Mouse (Mus musculus) ES-E14 (cell line): ENCODE results near the gene Pklr. TPM values are rescaled to one million over a fixed set of nuclear protein-coding genes. Genes with fewer than 3 reads are reported as not detected.
A peak's percentile ranks its signal among the peaks of the same experiment; 100 is the strongest.

Experiments used
- DNase-seq: peaks from one replicate; pipeline ENCODE4 v3.0.0-alpha.2; 2013; ENCODE audit warnings: low read depth, low spot score
- H3K27ac ChIP-seq: 2 replicates; pipeline ENCODE4 v1.5.1; 2012; ENCODE audit warnings: low read depth, mild to moderate bottlenecking, low read length, moderate library complexity, mixed read lengths; ENCODE audit not compliant: poor library complexity, insufficient read depth, severe bottlenecking
- H3K36me3 ChIP-seq: 2 replicates; pipeline ENCODE4 v1.6.1; 2012; ENCODE audit warnings: mild to moderate bottlenecking, low read length, moderate library complexity, mixed read lengths; ENCODE audit not compliant: control insufficient read depth, poor library complexity, insufficient read depth, severe bottlenecking
- H3K4me1 ChIP-seq, 2 experiments: fragments of 150-350 bp in 1 of 2; sonication (generic) in 1 of 2; 2 replicates each; pipeline ENCODE4 v1.6.1; 2012; ENCODE audit warnings: low read length in 2 of 2, mild to moderate bottlenecking in 1 of 2, mixed read lengths in 1 of 2; ENCODE audit not compliant: control insufficient read depth in 2 of 2, insufficient read depth in 2 of 2, poor library complexity in 1 of 2
- H3K4me3 ChIP-seq, 2 experiments: fragments of 150-350 bp in 1 of 2; sonication (generic) in 1 of 2; 2 replicates each; pipeline ENCODE4 v1.5.1; 2012; ENCODE audit warnings: low read length in 2 of 2, low read depth in 1 of 2, mild to moderate bottlenecking in 1 of 2, mixed read lengths in 1 of 2; ENCODE audit not compliant: insufficient read depth in 1 of 2, poor library complexity in 1 of 2, severe bottlenecking in 1 of 2
- H3K9ac ChIP-seq: 2 replicates; pipeline ENCODE4 v1.6.1; 2012; ENCODE audit warnings: low read depth, mild to moderate bottlenecking, low read length, mixed read lengths; ENCODE audit not compliant: poor library complexity, insufficient read depth, severe bottlenecking
- H3K9me3 ChIP-seq: fragments of 150-350 bp; sonication (generic); 2 replicates; pipeline ENCODE4 v1.6.1; 2012; ENCODE audit warnings: low read depth, mild to moderate bottlenecking, low read length; ENCODE audit not compliant: control insufficient read depth, insufficient read depth
- CHD2 ChIP-seq: IDR thresholded peaks from 2 replicates; pipeline ENCODE4 v1.6.1; 2014; ENCODE audit warnings: mild to moderate bottlenecking, low read depth, low read length, inconsistent platforms
- HCFC1 ChIP-seq: IDR thresholded peaks from 2 replicates; pipeline ENCODE4 v1.6.1; 2012; ENCODE audit warnings: low read length, inconsistent platforms, borderline replicate concordance; ENCODE audit not compliant: insufficient read depth
- MAFK ChIP-seq: IDR thresholded peaks from 2 replicates; pipeline ENCODE4 v1.6.1; 2014; ENCODE audit warnings: mild to moderate bottlenecking, low read depth, low read length, inconsistent platforms; ENCODE audit not compliant: insufficient read depth
- ZC3H11A ChIP-seq: IDR thresholded peaks from 2 replicates; pipeline ENCODE4 v1.6.1; 2012; ENCODE audit warnings: low read depth, mild to moderate bottlenecking, inconsistent platforms, low read length, borderline replicate concordance
- ZNF384 ChIP-seq: IDR thresholded peaks from 2 replicates; pipeline ENCODE4 v1.6.1; 2012; ENCODE audit warnings: low read depth, low read length, inconsistent platforms
- in situ Hi-C, 2 experiments: fragments of 600-800 bp; cut with MboI; formaldehyde crosslinking; loops; one replicate each; pipeline ENCODE4 v1.15.1; 2025; ENCODE audit warnings: low sequenced_read_pairs in 2 of 2, inconsistent platforms in 1 of 2; ENCODE audit not compliant: unreplicated experiment in 2 of 2
- total RNA-seq: library from RNA; depleted of rRNA; stranded (reverse); fragments of 300-350 nt; gene quantifications from 2 replicates; pipeline ENCODE4 v1.2.3, GENCODE M21; 2012

Gene Pklr
- total RNA-seq, 1 experiment, result 0.85 TPM

DNA sequence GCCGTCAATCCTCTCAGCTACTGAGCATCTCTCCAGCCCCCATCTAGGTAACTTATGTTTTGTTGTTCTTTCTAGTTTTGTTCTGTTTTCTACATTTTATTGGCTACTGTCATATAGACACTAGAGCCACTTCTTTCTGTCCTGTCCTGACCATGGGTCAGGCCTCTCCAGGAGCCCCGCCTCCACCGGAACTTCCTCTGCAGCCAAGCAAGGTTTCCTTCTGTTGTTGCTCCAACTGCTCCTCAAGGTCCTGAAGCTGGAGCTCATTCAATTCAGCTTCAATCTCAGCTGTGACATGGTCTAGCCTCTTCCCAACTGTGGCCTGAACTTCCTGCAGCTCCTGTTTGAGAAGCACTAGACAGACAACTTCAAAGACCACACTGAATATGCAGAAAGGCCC lies 6.0 kb upstream of the Pklr start:
- no peak for DNase-seq
- no peak for TF ChIP-seq ZC3H11A
- no peak for TF ChIP-seq ZNF384
- no peak for TF ChIP-seq HCFC1
- TF ChIP-seq CHD2, result no peak
- no peak for TF ChIP-seq MAFK
- Histone ChIP-seq H3K27ac (no peak overlapping the region), H3K36me3 (no peaks in the 10 kb centered on the region), H3K9me3 (no peaks in the 10 kb centered on the region), H3K9ac (no peak overlapping the region), H3K4me1 (peaks cover 0 to 3% of the 10 kb centered on the region in 2 experiments; a peak in 1 of 4 replicates), H3K4me3 (no peak overlapping the region)
- in situ Hi-C loops, result no loop called here

DNA sequence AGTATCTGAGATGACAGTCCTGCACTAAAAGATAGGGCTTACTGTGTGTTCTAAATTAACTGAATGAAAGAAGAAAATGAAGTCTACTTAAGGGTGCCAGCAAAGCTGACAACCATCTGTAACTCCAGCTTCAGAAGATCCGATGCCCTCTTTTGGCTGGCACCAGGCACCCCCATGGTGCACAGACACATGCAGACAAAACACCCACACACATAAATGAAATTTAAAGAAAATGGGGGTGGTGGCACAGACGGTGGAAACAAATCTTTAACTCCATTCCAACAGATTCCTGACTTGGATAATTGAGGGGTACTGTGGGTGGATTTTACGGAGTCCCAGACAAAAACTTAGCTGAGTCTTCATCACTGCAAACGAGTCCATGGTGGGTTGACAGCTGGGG lies 4.1 kb upstream of the Pklr start:
- peaks cover 0 to 3% of the 10 kb centered on the region in 2 experiments; a peak in 1 of 4 replicates for H3K4me1 ChIP-seq
- H3K36me3 ChIP-seq, result no peaks in the 10 kb centered on the region
- in situ Hi-C loops, result no loop called here
- TF ChIP-seq ZNF384 (no peak), CHD2 (no peak), MAFK (no peak), ZC3H11A (no peak), HCFC1 (no peak)
- no peak overlapping the region for H3K27ac ChIP-seq
- no peaks in the 10 kb centered on the region for H3K9me3 ChIP-seq
- no peak for DNase-seq
- no peak overlapping the region for H3K9ac ChIP-seq
- H3K4me3 ChIP-seq, result no peak overlapping the region

DNA sequence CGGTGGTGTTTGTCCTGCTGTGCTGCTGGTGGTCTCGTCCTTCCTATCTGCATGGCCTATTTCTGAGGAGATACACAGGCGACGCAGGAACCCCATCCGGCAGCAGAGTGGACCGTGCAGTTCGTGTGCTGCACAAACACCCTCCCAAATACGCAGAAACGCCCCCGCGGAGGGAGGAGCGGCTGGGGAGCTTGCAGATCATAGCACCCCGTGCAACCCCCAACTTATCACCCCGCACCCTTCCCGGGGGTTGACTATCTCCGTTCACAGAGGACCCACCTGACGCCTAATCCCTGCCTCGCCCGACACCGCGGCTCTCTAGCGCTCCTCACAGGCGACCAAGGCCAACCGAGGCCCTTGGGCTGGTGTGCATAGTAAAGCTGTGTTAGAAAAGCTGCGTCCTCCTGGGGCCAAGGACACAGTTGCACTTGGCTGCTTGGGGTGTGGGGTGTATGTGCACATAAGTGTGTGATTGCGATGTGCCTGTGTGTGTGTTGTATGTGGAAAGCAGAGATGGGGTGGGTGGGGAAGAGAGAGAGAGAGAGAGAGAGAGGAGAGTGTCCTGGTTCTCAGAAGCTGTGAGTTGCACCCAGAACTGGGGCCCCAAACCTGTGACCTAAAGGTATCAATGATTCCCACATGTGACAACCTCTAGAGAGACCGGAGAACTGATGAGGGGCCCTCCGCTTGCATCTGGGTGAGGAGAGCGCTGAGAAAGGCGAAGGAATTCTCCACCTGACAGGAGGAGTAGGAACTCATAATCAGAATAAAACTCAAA lies 3.5 kb upstream of the Pklr start:
- Histone ChIP-seq H3K9me3 (no peaks in the 10 kb centered on the region), H3K9ac (peak overlapping the region; percentile 13; the same call in 1 of the 2 replicates), H3K4me1 (peaks cover 0 to 6% of the 10 kb centered on the region in 2 experiments; a peak in 1 of 4 replicates), H3K4me3 (peak overlapping the region; percentile 19 to 25; a peak in 3 of 4 replicates), H3K27ac (no peak overlapping the region), H3K36me3 (no peaks in the 10 kb centered on the region)
- no peak for TF ChIP-seq ZNF384
- no peak for TF ChIP-seq CHD2
- no peak for TF ChIP-seq ZC3H11A
- TF ChIP-seq MAFK, result no peak
- TF ChIP-seq HCFC1, result no peak
- no peak for DNase-seq
- in situ Hi-C loops, result no loop called here

DNA sequence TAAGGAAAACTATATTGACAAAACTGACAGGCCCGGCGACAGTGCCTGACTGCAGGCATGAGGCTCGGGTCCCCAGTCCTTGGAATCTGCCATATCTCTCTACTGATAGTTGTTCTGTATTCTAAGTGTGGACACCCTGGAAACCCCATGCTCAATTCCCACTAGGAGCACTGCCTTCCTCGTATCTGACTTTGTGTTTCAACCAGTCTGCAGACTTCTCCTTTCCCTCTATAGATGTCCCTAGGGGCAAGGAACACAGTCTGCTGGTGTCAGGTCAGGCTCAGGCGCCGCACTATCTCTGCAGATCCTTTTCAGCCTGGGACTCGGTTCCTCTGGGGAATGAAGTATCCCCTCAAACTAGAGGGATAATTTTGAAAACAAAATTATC lies 2.9 kb upstream of the Pklr start:
- H3K4me3 ChIP-seq, result no peak overlapping the region
- no peaks in the 10 kb centered on the region for H3K36me3 ChIP-seq
- H3K4me1 ChIP-seq, result peaks cover 0 to 6% of the 10 kb centered on the region in 2 experiments; a peak in 1 of 4 replicates
- no peak overlapping the region for H3K27ac ChIP-seq
- H3K9ac ChIP-seq, result no peak overlapping the region
- TF ChIP-seq HCFC1, result no peak
- no peak for TF ChIP-seq MAFK
- TF ChIP-seq ZNF384, result no peak
- DNase-seq, result no peak
- in situ Hi-C loops, result no loop called here
- no peaks in the 10 kb centered on the region for H3K9me3 ChIP-seq

DNA sequence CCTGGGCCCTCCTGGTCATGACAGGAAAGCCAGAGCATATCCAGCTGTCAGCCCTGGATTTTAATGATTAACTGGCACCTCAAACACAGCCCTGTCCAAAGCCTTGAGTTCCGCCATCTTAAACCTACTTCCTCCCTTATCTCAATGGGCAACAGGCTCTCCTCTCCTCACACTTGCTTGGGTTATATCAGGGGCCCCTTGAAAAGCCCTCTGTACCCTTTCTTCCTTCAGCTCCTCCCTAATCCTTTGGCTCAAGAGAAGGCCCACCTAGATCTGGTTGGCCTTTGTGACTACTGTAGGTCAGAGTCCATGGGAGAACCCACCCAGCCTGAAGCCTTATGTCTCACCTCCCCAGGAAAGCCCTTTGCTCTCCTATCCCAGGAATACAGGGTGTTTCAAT lies 2.2 kb upstream of the Pklr start:
- in situ Hi-C loops, result no loop called here
- no peak overlapping the region for H3K9ac ChIP-seq
- no peaks in the 10 kb centered on the region for H3K36me3 ChIP-seq
- no peak overlapping the region for H3K27ac ChIP-seq
- H3K4me1 ChIP-seq, result peaks cover 0 to 6% of the 10 kb centered on the region in 2 experiments; a peak in 1 of 4 replicates
- DNase-seq, result no peak
- TF ChIP-seq CHD2, result no peak
- no peak for TF ChIP-seq HCFC1
- TF ChIP-seq ZC3H11A, result no peak
- no peak for TF ChIP-seq ZNF384
- no peak for TF ChIP-seq MAFK
- no peaks in the 10 kb centered on the region for H3K9me3 ChIP-seq
- H3K4me3 ChIP-seq, result no peak overlapping the region
